Mouse (Mus musculus): ENCODE data around the gene Polr2m.
"Not testable (repeated sequence)": the region's sequence is repeated elsewhere in the genome, so short reads cannot be mapped to it uniquely, and the experiment has no call there.

Gene Polr2m

GRCm38 (mm10) chr9:71485475-71486094, at the start of gene Polr2m:
Gene Polr2m, minus strand, starts transcription at chr9:71485935.
- DNase-seq (ENCODE audit: inconsistent ontology term), result peak; percentile 95

GRCm38 (mm10) chr9:71535036-71535435, 49.3 kb upstream of the Polr2m start:
- no peak for DNase-seq (ENCODE audit: inconsistent ontology term)

DNA sequence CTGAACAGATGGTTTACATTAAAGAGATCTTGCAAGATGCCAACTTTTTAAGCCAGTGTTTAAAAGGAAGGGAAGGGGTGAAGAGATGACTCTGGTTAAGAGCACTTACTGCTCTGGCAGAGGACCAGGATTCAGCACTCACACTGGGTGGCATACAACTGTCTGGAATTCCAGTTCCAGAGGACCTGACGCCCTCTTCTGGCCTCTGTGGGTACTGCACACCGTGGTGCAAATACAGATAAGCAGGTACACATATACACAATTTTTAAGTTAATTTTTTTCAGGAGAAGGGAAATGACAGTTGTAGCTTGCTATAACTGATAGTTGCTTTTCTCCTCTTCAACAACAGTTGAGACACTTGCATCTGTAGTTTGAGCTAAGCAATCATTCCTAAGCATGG, 44.2 kb upstream of the Polr2m start:
- DNase-seq (ENCODE audit: inconsistent ontology term), result no peak

DNA sequence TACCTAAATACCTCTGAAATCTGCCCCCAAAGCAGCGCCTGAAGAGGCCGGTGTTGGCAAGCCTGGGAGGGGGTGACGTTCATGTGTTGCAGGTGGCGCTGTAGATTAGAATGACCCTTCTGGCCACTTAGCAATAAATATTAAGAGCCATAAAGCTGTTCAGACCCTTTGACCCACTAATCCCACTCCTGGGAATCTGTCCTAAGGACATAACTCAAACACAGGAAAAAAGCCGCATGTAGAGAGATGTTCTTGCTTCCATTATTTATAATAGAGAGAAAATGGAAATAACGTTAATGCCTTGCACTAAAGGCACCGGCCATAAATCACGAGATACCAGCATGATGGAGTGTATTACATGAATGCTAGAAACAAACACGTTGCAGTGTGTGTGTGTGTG, 41.7 kb upstream of the Polr2m start:
- DNase-seq (ENCODE audit: inconsistent ontology term), result no peak

DNA sequence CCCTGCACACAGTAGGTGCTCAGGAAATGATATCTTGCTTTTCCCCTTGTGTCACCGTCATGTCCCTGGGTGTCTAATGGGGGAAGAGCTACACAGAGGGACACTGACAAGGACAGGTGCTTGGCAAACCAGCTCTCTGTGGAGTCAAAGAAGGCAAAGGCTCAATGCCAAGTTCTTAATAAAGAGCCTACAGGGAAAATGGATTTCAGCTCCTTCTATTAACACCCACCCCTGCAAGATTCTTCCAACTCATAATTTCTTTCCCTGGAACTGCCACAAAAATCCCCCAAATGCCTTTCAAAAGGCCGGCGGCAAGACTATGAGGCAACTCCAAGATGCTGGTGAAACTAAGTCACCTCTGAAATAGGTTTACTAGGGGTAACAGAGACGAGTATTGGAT, 38.2 kb upstream of the Polr2m start:
- DNase-seq (ENCODE audit: inconsistent ontology term), result no peak

DNA sequence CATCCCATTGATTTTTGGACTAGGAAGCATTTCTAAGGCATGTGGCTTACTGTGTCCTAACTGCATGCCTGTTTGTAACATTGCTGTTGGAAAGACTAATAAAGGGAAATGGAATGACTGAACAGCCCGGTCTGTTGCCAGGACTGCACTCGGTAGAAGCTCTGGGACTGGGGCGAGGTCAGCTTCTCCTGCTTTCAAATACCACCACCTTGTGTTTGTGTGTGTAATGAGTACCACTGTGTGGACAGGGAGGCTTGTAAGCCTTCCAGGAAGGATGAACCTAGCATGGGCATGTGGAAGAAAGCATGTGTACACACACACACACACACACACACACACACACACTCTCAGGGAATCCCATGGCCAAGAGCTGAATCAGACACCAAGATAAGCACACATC, 34.1 kb upstream of the Polr2m start:
- DNase-seq (ENCODE audit: inconsistent ontology term), result no peak

DNA sequence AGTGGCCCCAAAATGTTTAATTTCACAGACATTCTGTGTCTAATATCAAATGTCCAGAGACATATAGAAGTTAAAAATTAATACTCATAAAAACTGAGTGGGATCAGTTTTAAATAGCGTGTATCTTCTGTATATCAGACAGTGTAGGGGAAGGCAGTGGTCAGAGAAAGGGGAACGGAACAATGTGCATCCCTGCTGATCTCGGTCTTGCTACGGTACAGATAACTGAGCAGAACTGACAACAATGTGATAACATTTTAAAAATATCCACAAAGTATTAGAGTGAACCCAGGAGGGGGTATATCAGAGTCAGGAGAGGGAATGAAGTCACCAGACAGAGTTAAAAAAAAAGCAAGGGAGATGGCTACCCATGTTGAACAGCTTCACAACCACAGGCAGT, 31.8 kb upstream of the Polr2m start:
- no peak for DNase-seq (ENCODE audit: inconsistent ontology term)

DNA sequence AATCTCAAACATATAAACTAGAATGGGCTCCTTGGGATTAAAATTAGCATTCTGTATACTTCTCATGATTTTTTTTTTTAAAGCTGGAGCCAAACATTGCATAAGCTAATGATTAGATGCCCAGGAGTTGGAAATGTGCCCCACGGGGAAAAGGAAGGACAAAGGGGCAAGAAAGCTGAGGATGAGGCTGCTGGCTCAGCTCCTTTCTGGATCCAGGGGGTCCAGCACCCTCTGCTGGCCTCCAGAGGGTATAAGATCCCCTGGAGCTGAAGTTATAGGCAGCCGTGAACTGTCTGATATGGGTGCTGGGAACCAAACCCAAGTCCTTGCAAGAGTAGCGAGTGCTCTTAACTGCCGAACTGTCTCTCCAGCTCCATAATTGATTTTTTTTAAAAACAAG, 30.1 kb upstream of the Polr2m start:
- no peak for DNase-seq (ENCODE audit: inconsistent ontology term)

GRCm38 (mm10) chr9:71513566-71513965, 27.8 kb upstream of the Polr2m start:
- DNase-seq (ENCODE audit: inconsistent ontology term), result no peak

DNA sequence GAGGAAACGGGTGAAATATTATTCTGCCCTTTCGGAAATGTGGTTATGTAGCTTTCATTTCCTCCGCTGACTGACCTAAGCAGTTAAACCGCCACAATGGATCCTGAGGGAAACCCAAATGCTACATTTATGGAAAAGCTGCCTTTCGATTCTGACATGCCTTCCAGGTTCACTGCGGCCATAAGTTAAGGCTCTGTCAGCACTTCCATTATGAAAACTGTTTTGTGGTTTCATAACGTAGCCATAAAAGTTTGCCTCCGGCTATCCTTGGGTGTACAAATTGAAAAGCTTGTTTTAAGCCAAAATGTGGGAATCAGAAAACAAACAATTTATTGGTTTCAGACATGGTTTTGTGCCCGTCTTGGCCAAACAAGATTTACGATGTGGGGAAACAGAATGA, 27.2 kb upstream of the Polr2m start:
- DNase-seq (ENCODE audit: inconsistent ontology term), result no peak

- DNase-seq (ENCODE audit: inconsistent ontology term), result peak; percentile 10
Measured at GRCm38 (mm10) chr9:71498391-71499182, 12.9 kb upstream of the Polr2m start.

DNA sequence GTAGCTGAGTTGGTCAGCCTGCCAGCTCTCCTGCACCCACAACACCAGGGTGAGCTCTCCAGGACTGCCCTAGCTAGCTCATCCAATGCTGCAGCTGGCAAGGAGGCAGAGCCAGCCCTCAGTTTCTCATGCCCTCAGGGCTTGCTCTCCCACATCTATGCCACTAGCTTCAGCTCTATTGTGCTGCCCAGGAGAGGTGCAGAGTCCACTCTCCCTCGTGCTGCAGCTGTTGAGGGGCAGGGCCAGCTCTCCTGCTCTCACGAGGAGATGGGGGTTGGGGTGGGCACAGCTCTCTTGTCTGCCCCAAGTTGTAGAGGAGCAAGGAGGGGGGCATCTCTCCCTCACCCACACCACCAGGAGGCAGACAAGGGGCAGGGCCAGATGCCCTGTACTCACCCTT, 10.9 kb upstream of the Polr2m start:
- DNase-seq (ENCODE audit: inconsistent ontology term), result peak; percentile 12

DNA sequence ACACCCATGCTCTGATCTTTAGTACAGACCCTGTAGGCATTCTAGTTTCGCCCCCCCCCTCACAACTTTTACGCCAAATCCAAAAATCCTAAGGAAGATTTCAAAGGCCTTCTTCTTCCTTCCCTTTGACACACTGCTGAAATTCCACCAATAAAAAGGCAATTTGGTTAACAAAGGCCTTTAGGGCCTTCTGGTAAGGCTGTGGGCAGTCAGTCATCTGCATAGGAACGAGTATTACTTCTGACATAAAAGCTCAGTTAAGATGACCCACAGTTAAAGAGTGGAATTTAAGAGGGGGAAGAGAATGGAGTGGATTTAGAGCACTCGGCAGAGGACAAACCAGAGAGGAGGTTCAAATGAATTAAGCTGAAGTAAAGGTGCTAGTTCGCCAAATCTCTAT, 8.0 kb upstream of the Polr2m start:
- DNase-seq (ENCODE audit: inconsistent ontology term), result no peak

- DNase-seq (ENCODE audit: inconsistent ontology term), result no peak
Measured at GRCm38 (mm10) chr9:71492296-71493025, 6.7 kb upstream of the Polr2m start.

DNA sequence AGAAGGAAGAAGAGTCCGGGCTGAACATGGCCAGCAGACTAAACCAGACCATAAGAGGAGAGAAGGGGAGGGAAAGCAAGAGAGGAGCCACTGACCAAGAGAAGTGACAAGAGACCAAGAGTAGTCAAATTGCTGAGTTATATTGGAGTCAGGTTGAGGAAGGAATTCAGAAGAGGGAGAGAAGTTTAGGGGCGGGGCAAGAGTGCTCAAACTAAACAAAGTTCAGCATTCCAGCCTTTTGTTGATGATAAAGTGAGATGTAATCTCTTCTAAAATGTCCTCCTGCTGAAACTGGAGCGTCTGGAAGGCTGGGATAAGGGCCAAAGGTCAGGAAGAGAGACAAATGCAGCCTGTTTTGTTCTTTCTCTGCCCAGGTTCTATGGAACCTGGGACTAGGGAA, 4.3 kb upstream of the Polr2m start:
- no peak for DNase-seq (ENCODE audit: inconsistent ontology term)

DNA sequence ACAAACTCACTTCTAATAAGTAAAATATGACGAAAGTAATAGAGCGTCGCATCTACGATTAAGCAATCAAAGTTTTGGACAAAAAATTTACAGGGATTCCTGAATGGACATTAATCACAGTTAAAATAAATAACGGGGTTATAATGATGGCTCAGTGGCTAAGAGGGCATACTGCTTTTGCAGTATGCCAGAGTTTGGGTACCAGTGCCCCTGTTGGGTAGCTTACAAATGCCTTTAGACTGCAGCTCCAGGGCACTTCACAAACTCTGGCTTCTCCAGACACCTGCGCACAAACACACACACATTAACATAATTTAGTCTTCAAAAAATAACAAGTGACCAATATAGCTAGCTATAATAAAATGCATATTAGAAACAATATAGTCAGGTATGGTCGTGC, 392 bp upstream of the Polr2m start:
- no peak for DNase-seq (ENCODE audit: inconsistent ontology term)

DNA sequence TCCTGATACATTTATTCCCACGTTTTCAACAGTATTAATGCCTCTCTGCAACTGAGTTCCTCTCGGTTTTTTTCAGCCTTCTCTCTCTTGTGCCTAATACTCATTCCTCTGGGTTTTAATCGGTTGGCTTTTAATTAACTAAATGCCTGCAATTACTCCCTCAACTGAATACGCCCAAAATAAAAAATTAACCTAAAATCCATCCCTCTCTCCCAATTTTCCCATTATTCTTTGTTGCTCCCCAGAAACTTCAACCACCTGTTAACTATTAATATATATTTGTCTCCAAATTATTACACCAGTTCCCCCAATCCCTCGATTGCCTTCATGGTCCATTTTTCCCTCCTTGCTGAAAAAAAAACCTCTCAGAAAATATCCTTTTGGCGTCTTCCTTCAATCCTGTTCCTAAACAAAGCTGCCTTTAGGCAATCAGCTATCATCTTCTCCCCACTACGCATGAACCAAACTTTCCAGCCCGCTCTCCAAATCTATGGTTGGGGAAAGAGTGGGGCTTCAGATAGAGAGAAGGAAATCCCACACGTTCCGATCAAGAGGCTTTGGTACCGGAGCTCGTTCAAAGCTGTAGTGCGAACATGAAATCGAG, 762 bp downstream of the Polr2m start:
- peak; percentile 9 for DNase-seq (ENCODE audit: inconsistent ontology term)

DNA sequence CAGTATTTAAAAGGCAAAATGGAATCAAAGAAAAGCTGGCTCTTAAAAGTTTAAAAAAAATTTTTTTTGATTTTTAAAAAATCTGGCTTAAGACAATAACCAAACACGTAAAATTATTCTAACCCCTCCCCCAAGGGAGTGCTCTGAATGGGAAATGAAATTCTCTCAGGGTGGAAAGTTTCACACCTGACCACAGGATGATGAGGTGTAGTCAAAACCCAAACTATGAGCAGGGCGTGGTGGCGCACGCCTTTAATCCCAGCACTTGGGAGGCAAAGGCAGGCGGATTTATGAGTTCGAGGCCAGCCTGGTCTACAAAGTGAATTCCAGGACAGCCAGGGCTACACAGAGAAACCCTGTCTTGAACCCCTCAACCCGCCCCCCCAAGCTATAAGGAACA, 1.9 kb downstream of the Polr2m start:
- DNase-seq (ENCODE audit: inconsistent ontology term), result not testable (repeated sequence)

- no peak for DNase-seq (ENCODE audit: inconsistent ontology term)
Measured at GRCm38 (mm10) chr9:71480305-71480704, 5.4 kb downstream of the Polr2m start.

DNA sequence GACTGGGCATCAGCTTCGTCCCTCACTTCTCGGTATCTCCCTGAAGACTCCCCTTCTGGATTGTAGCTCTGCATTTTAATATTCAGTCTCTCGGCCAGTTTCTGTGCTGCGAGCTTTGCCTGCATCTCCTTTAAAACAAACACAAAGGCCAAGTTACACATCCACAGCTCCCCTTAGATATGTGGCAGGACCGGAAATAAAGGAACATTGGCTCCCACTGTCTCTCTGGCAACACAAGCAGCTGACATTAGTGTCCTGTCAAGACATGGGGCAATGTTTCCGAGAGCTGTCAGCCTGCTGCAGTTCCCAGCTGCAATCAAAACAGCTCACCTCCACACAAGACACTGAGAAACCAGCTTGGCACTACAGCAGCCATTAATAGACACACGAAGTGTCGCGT, 6.3 kb downstream of the Polr2m start:
- no peak for DNase-seq (ENCODE audit: inconsistent ontology term)

DNA sequence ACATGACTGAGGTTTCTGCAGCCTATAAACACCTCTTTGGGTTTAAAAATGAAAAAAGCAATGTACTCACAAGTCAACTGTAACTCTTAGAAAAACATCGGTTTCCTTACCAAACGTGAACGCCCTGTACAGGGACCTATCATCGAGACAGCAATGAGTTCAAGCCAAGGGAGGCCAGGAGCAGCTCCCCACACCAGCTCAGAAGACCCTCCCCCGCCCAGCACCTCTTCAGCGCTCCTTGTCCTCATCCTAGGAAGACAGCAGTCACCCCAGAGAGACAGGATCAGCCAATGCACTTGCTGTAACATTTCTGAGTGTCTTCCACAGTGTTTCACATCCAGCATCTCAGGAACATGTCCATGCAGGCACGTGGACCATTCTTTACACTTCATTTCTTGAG, 7.1 kb downstream of the Polr2m start:
- DNase-seq (ENCODE audit: inconsistent ontology term), result no peak

DNA sequence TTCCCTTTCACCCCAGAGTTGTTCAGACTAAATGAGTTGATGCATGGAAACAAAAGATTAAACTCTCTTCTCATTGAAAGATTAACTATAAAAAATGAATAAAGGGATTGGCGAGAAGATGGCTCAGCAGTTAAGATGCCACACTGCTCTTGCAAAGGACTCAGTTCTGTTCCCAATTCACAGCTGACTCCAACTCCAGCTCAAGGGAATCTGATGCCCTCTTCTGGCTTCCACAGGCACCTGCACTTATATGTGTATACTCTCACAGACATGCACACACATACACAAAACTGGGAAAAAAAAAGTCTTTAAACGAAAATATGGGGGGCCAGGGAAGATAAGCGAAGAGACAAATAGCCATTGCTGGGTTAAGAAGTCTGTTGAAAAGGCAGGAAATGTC, 9.1 kb downstream of the Polr2m start:
- DNase-seq (ENCODE audit: inconsistent ontology term), result no peak

DNA sequence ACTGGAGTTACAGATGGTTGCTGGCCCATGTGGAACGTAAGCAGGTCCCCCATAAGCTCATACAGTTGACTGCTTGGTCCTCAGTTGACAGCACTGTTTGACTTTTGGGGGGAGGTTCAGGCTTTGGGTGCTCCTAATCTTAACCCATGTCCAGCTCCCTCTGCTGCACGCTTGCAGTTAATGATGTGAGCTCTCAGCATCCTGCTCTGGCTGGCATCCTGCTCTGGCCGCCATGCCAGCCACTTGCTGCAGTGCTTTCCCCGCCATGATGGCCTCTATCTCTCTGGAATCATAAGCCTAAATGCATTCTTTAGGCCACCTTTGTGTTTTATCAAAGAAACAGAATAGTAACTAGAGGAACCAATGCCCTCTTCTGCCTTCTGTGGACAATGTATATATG, 10.2 kb downstream of the Polr2m start:
- DNase-seq (ENCODE audit: inconsistent ontology term), result no peak

All from Muller cell, postnatal 12 days (primary cell).